Mouse (Mus musculus) 416B (cell line): ENCODE measurements around the gene Vmn1r22.
"Not testable (repeated sequence)": the region's sequence is repeated elsewhere in the genome, so short reads cannot be mapped to it uniquely, and the experiment has no call there.

Source experiments
- DNase-seq: peaks from one replicate; pipeline ENCODE4 v3.0.0; 2011; ENCODE audit warnings: low read depth

Gene Vmn1r22

DNA sequence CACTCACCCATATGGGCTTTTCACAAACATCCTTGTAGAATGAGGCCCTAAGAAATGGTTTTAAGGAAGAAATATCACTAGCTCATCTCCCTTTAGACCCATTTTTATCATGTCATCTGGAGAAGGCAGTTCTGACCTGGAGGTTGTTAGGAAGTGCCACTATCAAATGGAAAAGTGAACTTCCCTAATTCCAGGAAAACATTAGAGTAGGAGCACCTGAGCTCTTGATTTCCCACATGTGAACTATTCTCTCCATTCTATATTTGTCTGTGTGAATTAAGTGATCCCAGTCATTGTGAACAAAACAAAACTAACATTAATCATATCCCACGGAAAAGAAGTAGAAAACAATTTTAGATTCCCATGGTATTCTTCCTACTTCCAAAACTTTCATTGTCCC lies at the start of gene Vmn1r22:
TSS of gene Vmn1r22 (minus strand) at position 101 of the 400 bp plus-strand sequence.
- no peak for DNase-seq

DNA sequence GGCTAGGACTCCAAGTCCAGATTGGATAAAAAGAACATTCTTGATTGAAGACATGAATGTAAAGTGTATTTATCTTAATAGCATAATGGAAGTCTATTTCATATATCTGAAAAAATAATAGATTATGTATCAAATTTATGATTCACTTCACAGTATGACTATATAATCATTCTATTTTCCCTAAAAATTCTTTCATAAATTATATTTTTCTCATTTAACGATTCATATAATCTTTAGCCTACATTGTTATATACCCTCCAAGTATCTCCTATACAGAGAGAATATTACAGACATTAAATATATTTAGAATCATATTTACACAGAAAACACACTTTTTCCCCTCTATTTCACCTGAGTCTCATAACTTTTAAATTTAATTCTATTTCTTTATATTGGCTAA lies 18.9 kb upstream of the Vmn1r22 start, which contains the start of gene Vmn1r23:
TSS of gene Vmn1r23 (minus strand) at position 101 of the 400 bp plus-strand sequence.
- DNase-seq, result no peak

DNA sequence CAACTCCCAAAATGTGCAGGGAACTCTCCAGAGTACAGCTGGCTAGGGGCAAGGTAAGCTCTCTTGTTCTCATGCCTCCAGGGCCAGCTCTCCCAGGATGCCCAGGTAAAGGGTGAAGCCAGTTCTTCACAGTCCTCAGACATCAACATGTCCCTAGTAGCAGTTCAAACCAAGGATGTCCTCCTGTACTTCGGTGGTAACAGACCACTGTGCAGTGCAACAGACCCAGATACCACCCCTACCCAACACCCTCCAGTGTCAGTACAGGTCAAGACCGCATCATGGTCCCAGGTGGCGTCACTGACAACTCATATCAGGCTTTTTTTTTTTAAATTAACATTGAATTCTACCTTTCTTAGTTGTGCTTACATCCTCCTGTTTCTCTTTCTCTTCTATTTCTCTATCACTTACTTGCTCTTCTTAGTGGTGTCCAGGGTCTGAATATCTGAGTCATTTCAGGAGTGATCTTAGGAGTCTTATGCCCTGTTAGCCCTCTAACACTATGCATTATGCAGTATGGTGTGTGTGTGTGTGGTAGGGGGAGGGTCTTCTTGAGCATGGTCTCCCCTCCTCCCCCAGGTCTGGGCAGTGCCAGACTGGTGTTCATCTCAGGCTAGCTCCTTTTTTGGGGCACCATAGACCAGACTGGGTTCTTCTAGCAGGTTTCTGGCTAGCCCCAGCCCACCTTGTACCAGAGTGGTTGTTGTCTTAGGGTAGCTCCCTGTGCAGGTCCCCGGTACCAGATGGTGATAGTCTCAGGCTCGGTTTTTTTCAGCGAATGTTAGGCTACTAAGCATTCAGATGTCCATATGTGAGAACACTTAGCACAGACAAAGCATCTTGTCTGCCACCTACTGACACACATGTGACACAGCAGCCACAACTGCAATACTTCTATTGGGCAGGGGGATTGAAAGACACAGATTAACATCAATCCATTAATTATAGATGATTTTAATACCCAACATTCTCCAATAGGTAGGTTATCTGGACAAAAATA lies 48.5 kb downstream of the Vmn1r22 start:
- DNase-seq, result peak; percentile 86

DNA sequence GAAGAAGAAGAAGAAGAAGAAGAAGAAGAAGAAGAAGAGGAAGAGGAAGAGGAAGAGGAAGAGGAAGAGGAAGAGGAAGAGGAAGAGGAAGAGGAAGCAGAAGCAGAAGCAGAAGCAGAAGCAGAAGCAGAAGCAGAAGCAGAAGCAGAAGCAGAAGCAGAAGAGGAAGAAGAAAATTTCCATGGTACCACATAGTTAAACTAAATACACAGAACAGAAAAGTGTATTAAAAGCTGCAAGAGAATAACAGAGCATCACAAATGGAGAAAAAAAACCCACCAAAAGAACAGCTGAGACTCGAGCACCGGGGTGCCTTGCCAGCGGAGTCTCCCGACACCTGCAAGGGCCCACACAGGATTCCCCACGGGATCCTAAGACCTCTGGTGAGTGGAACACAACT lies 56.7 kb downstream of the Vmn1r22 start:
- DNase-seq, result not testable (repeated sequence)

DNA sequence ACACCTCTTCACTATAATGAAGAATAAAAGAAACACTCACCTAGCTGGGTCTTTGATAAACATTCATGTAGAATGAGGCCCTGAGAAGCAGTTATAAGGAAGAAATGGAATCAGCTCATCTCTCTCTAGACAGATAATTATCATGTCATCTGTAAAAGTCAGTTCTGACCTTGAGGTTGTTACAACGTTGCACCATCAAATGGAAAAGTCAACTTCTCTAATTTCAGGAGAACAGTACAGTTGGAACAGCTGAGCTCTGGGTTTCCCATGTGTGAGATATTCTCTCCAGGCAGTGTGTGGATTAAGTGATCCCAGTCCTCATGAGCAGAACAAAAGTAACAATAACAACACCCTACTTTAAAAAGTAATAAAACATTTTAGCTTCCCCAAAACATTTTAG lies 57.5 kb downstream of the Vmn1r22 start, which contains the start of gene Vmn1r21:
TSS of gene Vmn1r21 (minus strand) at position 58 of the 400 bp plus-strand sequence.
- DNase-seq, result peak; percentile 55
